Mouse (Mus musculus) spleen, adult 12 weeks (tissue): Measurements from ENCODE around the gene Gm21256.
"Not testable (repeated sequence)": the region's sequence is repeated elsewhere in the genome, so short reads cannot be mapped to it uniquely, and the experiment has no call there.

Experiments used
- DNase-seq: peaks from one replicate; pipeline ENCODE4 v3.0.0; 2022; ENCODE audit warnings: low spot score

Gm21256 gene

GRCm38 (mm10) chrY:47450660-47451059 is at the start of gene Gm21256:
Gene Gm21256, plus strand, starts transcription at chrY:47450960.
- not testable (repeated sequence) for DNase-seq
